In genomic region chr14:20836171-20836904, GRCm38 (mm10) we compare ENCODE assay signal across 8 mouse cellular contexts. TPM values are rescaled to one million over a fixed set of nuclear protein-coding genes. Genes with fewer than 3 reads are reported as not detected.
DNase-seq lines count a peak whose midpoint lies in the region; ATAC-seq and TF ChIP-seq lines count a peak whose summit lies in the region.

Gene Plau, plus strand, starts transcription at chr14:20836660.

- ATAC-seq in forebrain, embryonic 12.5 days (ENCODE audit: low FRiP score), result peak; percentile 92
- peak; percentile 88 for ATAC-seq in lung, embryonic 15.5 days (ENCODE audit: borderline replicate concordance, extremely low read depth, low FRiP score, low TSS enrichment)
- ATAC-seq in neutrophil, adult 5-6 weeks (ENCODE audit: extremely low read depth, insufficient number of reproducible peaks, low FRiP score, poor library complexity, severe bottlenecking), result peak; percentile 74

- H3K27ac ChIP-seq in forebrain, embryonic 12.5 days, result peak within 1 kb of the TSS; percentile 33; the same call in 1 of the 2 replicates
- H3K27ac ChIP-seq in lung, embryonic 15.5 days, result no peak within 1 kb of the TSS

- H3K9ac ChIP-seq in forebrain, embryonic 12.5 days, result peak within 1 kb of the TSS; percentile 73
- H3K9ac ChIP-seq in lung, embryonic 15.5 days, result peak within 1 kb of the TSS; percentile 49

- no peaks in the 10 kb centered on the region for H3K36me3 ChIP-seq in E14TG2a.4 (ENCODE audit: insufficient read depth, low read length)
- H3K36me3 ChIP-seq in forebrain, embryonic 12.5 days (replicated peaks), result no peaks in the 10 kb centered on the region
- H3K36me3 ChIP-seq in lung, embryonic 15.5 days, result no peaks in the 10 kb centered on the region

- TF ChIP-seq CTCF in E14TG2a.4 (conservative IDR thresholded peaks at IDR 0.05; ENCODE audit: low read length), result no peak

- peak within 1 kb of the TSS; percentile 96 for H3K4me2 ChIP-seq in forebrain, embryonic 12.5 days
- peak within 1 kb of the TSS; percentile 91 for H3K4me2 ChIP-seq in lung, embryonic 15.5 days

- intact Hi-C loops in heart, postnatal 25 days (cut with DNase I), result loop anchor here (2.0 kb wide), 1 partner anchor 36 kb away; no protein-coding TSS in a partner anchor

- peak within 1 kb of the TSS; percentile 77 for H3K4me3 ChIP-seq in E14TG2a.4 (replicated peaks; ENCODE audit: low read length)
- H3K4me3 ChIP-seq in forebrain, embryonic 12.5 days (replicated peaks), result peak within 1 kb of the TSS; percentile 50
- H3K4me3 ChIP-seq in lung, embryonic 15.5 days, result peak within 1 kb of the TSS; percentile 49

- H3K9me3 ChIP-seq in E14TG2a.4 (ENCODE audit: low read length), result no peaks in the 10 kb centered on the region
- H3K9me3 ChIP-seq in forebrain, embryonic 12.5 days, result no peaks in the 10 kb centered on the region
- H3K9me3 ChIP-seq in lung, embryonic 15.5 days, result no peaks in the 10 kb centered on the region

- H3K27me3 ChIP-seq in E14TG2a.4 (ENCODE audit: insufficient read depth, low read length), result peaks cover 77% of the 10 kb centered on the region
- peaks cover 29% of the 10 kb centered on the region for H3K27me3 ChIP-seq in forebrain, embryonic 12.5 days
- H3K27me3 ChIP-seq in lung, embryonic 15.5 days, result no peaks in the 10 kb centered on the region

- WGBS in forebrain, embryonic 12.5 days, result under 1% methylated on average over 30 of the region's 33 CpGs
- WGBS in large intestine, adult 2 months, result 2% methylated on average over 33 of the region's 33 CpGs
- under 1% methylated on average over 32 of the region's 33 CpGs for WGBS in lung, embryonic 15.5 days

- peaks cover 12% of the 10 kb centered on the region for H3K4me1 ChIP-seq in E14TG2a.4 (replicated peaks; ENCODE audit: low read depth, low read length)
- peaks cover 7% of the 10 kb centered on the region; the same call in 1 of the 2 replicates for H3K4me1 ChIP-seq in forebrain, embryonic 12.5 days
- H3K4me1 ChIP-seq in lung, embryonic 15.5 days, result peaks cover 14% of the 10 kb centered on the region

- peak; percentile 35 for DNase-seq in c-Kit-positive CD71-positive TER-119-negative erythroid progenitor cells, embryonic 14.5 days (ENCODE audit: low read depth)
- DNase-seq in heart, postnatal 25 days (ENCODE audit: low spot score), result peak; percentile 54
- DNase-seq in large intestine, adult 2 months (ENCODE audit: low read depth, low spot score), result peak; percentile 8
- DNase-seq in thymus, postnatal 36 days, result peak; percentile 30 to 36

RNA-seq across cellular contexts. Expression of gene Plau, which starts in this region (rescaled TPM):
- 0.10 and 0.15 TPM in 2 replicates for polyA plus RNA-seq in forebrain, embryonic 12.5 days (2016; fragmentation: Nextera tagmentation; extraction: Ambion mirVana)
- total RNA-seq in heart, postnatal 25 days (2021), result 1 to 10 TPM; 4.5 to 4.6 TPM
- 4.1 and 5.6 TPM in 2 replicates for polyA plus RNA-seq in large intestine, adult 2 months (2012; rRNA removed)
- 0.86 and 1.2 TPM in 2 replicates for polyA plus RNA-seq in lung, embryonic 15.5 days (2015; fragmentation: Nextera tagmentation; extraction: Ambion mirVana)
- 0.12 and 0.81 TPM in 2 replicates for total RNA-seq in neutrophil, adult 5-6 weeks (2017)

Comparison
In these comparisons a context has a peak if more than half of its experiments do, and no peak if none do; other contexts are left out.
1. Peak in ATAC-seq, H3K4me3 ChIP-seq, H3K27ac ChIP-seq, H3K9ac ChIP-seq and H3K4me2 ChIP-seq in forebrain, embryonic 12.5 days; RNA of the gene not detected or under 1 TPM.
2. Peak in ATAC-seq in neutrophil, adult 5-6 weeks; RNA of the gene not detected or under 1 TPM.